Mouse (Mus musculus): ENCODE measurements around the gene Med20. TPM values are rescaled to one million over a fixed set of nuclear protein-coding genes. Genes with fewer than 3 reads are reported as not detected.

The Med20 gene
- 38.1 TPM for polyA plus RNA-seq (2017; shearing (Covaris generic))

GRCm38 (mm10) chr17:47610849-47611660 lies at the start of gene Med20, which contains the start of the genes Bysl and Gm20517:
Gene Med20, plus strand, starts transcription at chr17:47611582.
Gene Bysl, minus strand, starts transcription at chr17:47611492.
Gene Gm20517, plus strand, starts transcription at chr17:47611589.

DNA sequence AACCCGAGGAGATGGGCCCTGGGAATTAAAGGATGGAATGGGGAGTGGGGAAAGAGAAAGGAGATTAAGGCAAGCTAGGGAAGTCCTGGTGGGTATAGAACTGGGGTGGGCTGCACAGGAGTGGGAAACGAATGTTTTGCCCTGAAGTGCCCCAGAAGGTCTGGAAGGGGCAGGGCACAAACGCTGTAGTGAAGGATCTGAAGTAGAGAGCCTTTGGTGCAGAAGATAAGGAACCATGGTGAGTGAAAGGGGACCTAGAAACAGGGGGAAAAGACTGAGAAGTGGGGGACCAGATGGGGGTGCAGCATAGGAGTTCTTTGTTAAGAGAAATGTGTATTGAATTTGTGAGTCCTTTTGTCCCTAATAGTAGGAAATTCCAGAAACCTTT lies 19.3 kb downstream of the Med20 start, which contains the start of gene Usp49:
Usp49 (plus strand) TSS at position 13 of the 388 bp plus-strand sequence.

Other genes with a start within 250 kb of the Med20 start
- 48.4 TPM for gene Mrps10, start 242.7 kb upstream of the Med20 start, polyA plus RNA-seq (2017; shearing (Covaris generic))
- 2.7 TPM for gene Guca1b, start 226.2 kb upstream of the Med20 start, polyA plus RNA-seq (2017; shearing (Covaris generic))
- not detected for gene Guca1a, start 211.0 kb upstream of the Med20 start, polyA plus RNA-seq (2017; shearing (Covaris generic))
- gene AI661453, start 175.0 kb upstream of the Med20 start, polyA plus RNA-seq (2017; shearing (Covaris generic)) = not detected
- gene 1700001C19Rik, start 174.2 kb upstream of the Med20 start, polyA plus RNA-seq (2017; shearing (Covaris generic)) = not detected
- 58.7 TPM for gene Taf8, start 109.3 kb upstream of the Med20 start, polyA plus RNA-seq (2017; shearing (Covaris generic))
- 275 TPM for gene Ccnd3, start 106.5 kb upstream of the Med20 start, polyA plus RNA-seq (2017; shearing (Covaris generic))
- 18.1 TPM for gene Bysl, start 90 bp upstream of the Med20 start, polyA plus RNA-seq (2017; shearing (Covaris generic))
- 1.8 TPM for gene Gm20517, start within 50 bp of the Med20 start, polyA plus RNA-seq (2017; shearing (Covaris generic))
- gene Usp49, start 19.1 kb downstream of the Med20 start, polyA plus RNA-seq (2017; shearing (Covaris generic)) = 2.1 TPM
- 265 TPM for gene Tomm6, start 76.8 kb downstream of the Med20 start, polyA plus RNA-seq (2017; shearing (Covaris generic))
- gene Frs3, start 77.4 kb downstream of the Med20 start, polyA plus RNA-seq (2017; shearing (Covaris generic)) = 1.2 TPM
- gene Gm21981, start 82.9 kb downstream of the Med20 start, polyA plus RNA-seq (2017; shearing (Covaris generic)) = not detected
- not detected for gene Prickle4, start 83.2 kb downstream of the Med20 start, polyA plus RNA-seq (2017; shearing (Covaris generic))
- gene Pgc, start 115.3 kb downstream of the Med20 start, polyA plus RNA-seq (2017; shearing (Covaris generic)) = not detected
- 37.0 TPM for gene Tfeb, start 125.4 kb downstream of the Med20 start, polyA plus RNA-seq (2017; shearing (Covaris generic))
- not detected for gene Mdfi, start 223.1 kb downstream of the Med20 start, polyA plus RNA-seq (2017; shearing (Covaris generic))